Mouse (Mus musculus): ENCODE results near the gene Trak1. TPM values are rescaled to one million over a fixed set of nuclear protein-coding genes. Genes with fewer than 3 reads are reported as not detected.

Gene Trak1
- polyA plus RNA-seq, 1 experiment from 2014 or later, result 16.2 TPM

GRCm38 (mm10) chr9:121469711-121470110 lies 172.4 kb downstream of the Trak1 start:
- Histone ChIP-seq H3K4me2 (replicated peaks; ENCODE audit: low read depth, low read length) (no peak overlapping the region), H3K36me3 (ENCODE audit: insufficient read depth, low read length) (0 out of 2 replicates have a peak, but pooled peaks cover 17% of the 10 kb centered on the region), H3K27me3 (ENCODE audit: insufficient read depth, low read length) (no peaks in the 10 kb centered on the region), H3K27ac (ENCODE audit: low read length) (no peak overlapping the region), H3K9ac (replicated peaks; ENCODE audit: low read length) (no peak overlapping the region), H3K4me3 (ENCODE audit: low read length) (no peak overlapping the region), H3K9me3 (ENCODE audit: low read length) (no peaks in the 10 kb centered on the region), H3K4me1 (ENCODE audit: insufficient read depth, low read length) (no peaks in the 10 kb centered on the region)
- no peak for ATAC-seq (ENCODE audit: low FRiP score, low TSS enrichment)
- WGBS, result 80% methylated on average over 6 of the region's 6 CpGs

GRCm38 (mm10) chr9:121474771-121475170 lies 177.5 kb downstream of the Trak1 start:
- H3K9ac ChIP-seq (replicated peaks; ENCODE audit: low read length), result no peak overlapping the region
- WGBS, result 87% methylated on average over 5 of the region's 5 CpGs

GRCm38 (mm10) chr9:121475488-121476452 lies 178.5 kb downstream of the Trak1 start:
- Histone ChIP-seq H3K9ac (replicated peaks; ENCODE audit: low read length) (no peak overlapping the region), H3K9me3 (ENCODE audit: low read length) (no peaks in the 10 kb centered on the region), H3K36me3 (ENCODE audit: insufficient read depth, low read length) (0 out of 2 replicates have a peak, but pooled peaks cover 10% of the 10 kb centered on the region), H3K4me3 (ENCODE audit: low read length) (no peak overlapping the region), H3K27me3 (ENCODE audit: insufficient read depth, low read length) (no peaks in the 10 kb centered on the region), H3K27ac (ENCODE audit: low read length) (no peak overlapping the region), H3K4me2 (replicated peaks; ENCODE audit: low read depth, low read length) (no peak overlapping the region), H3K4me1 (ENCODE audit: insufficient read depth, low read length) (no peaks in the 10 kb centered on the region)
- 74% methylated on average over 16 of the region's 16 CpGs for WGBS
- ATAC-seq (ENCODE audit: low FRiP score, low TSS enrichment), result no peak

More at GRCm38 (mm10) chr9:121474771-121475170, 177.5 kb downstream of the Trak1 start:
- Histone ChIP-seq H3K27ac (ENCODE audit: low read length) (no peak overlapping the region), H3K4me3 (ENCODE audit: low read length) (no peak overlapping the region), H3K36me3 (ENCODE audit: insufficient read depth, low read length) (0 out of 2 replicates have a peak, but pooled peaks cover 10% of the 10 kb centered on the region), H3K4me2 (replicated peaks; ENCODE audit: low read depth, low read length) (no peak overlapping the region), H3K9me3 (ENCODE audit: low read length) (no peaks in the 10 kb centered on the region), H3K4me1 (ENCODE audit: insufficient read depth, low read length) (no peaks in the 10 kb centered on the region), H3K27me3 (ENCODE audit: insufficient read depth, low read length) (no peaks in the 10 kb centered on the region)
- no peak for ATAC-seq (ENCODE audit: low FRiP score, low TSS enrichment)

- Histone ChIP-seq H3K4me1 (ENCODE audit: insufficient read depth, low read length) (no peaks in the 10 kb centered on the region), H3K27me3 (ENCODE audit: insufficient read depth, low read length) (no peaks in the 10 kb centered on the region), H3K27ac (ENCODE audit: low read length) (no peak overlapping the region), H3K4me2 (replicated peaks; ENCODE audit: low read depth, low read length) (peak overlapping the region; percentile 39), H3K9me3 (ENCODE audit: low read length) (no peaks in the 10 kb centered on the region), H3K36me3 (ENCODE audit: insufficient read depth, low read length) (0 out of 2 replicates have a peak, but pooled peaks cover 10% of the 10 kb centered on the region), H3K4me3 (ENCODE audit: low read length) (peak overlapping the region; percentile 18; the same call in 1 of the 2 replicates), H3K9ac (replicated peaks; ENCODE audit: low read length) (peak overlapping the region; percentile 52)
- 0 out of 2 replicates have a peak, but pooled peaks have one; percentile 32 for ATAC-seq (ENCODE audit: low FRiP score, low TSS enrichment)
- 14% methylated on average over 15 of the region's 15 CpGs for WGBS
Observed at GRCm38 (mm10) chr9:121477305-121477911, 180.1 kb downstream of the Trak1 start.

GRCm38 (mm10) chr9:121479453-121479852 lies 182.2 kb downstream of the Trak1 start:
- no peaks in the 10 kb centered on the region for H3K4me1 ChIP-seq (ENCODE audit: insufficient read depth, low read length)
- no peaks in the 10 kb centered on the region for H3K27me3 ChIP-seq (ENCODE audit: insufficient read depth, low read length)
- H3K4me3 ChIP-seq (ENCODE audit: low read length), result no peak overlapping the region
- H3K9ac ChIP-seq (replicated peaks; ENCODE audit: low read length), result no peak overlapping the region
- WGBS, result 22% methylated on average over 5 of the region's 5 CpGs
- no peaks in the 10 kb centered on the region for H3K9me3 ChIP-seq (ENCODE audit: low read length)
- no peak overlapping the region for H3K4me2 ChIP-seq (replicated peaks; ENCODE audit: low read depth, low read length)
- H3K36me3 ChIP-seq (ENCODE audit: insufficient read depth, low read length), result no peaks in the 10 kb centered on the region
- ATAC-seq (ENCODE audit: low FRiP score, low TSS enrichment), result peak; percentile 67
- no peak overlapping the region for H3K27ac ChIP-seq (ENCODE audit: low read length)

GRCm38 (mm10) chr9:121487216-121487615 lies 189.9 kb downstream of the Trak1 start:
- Histone ChIP-seq H3K4me1 (ENCODE audit: insufficient read depth, low read length) (peaks cover 3% of the 10 kb centered on the region; the same call in 1 of the 2 replicates), H3K36me3 (ENCODE audit: insufficient read depth, low read length) (no peaks in the 10 kb centered on the region), H3K4me3 (ENCODE audit: low read length) (no peak overlapping the region), H3K27ac (ENCODE audit: low read length) (no peak overlapping the region), H3K9ac (replicated peaks; ENCODE audit: low read length) (no peak overlapping the region), H3K4me2 (replicated peaks; ENCODE audit: low read depth, low read length) (no peak overlapping the region), H3K27me3 (ENCODE audit: insufficient read depth, low read length) (0 out of 2 replicates have a peak, but pooled peaks cover 5% of the 10 kb centered on the region), H3K9me3 (ENCODE audit: low read length) (no peaks in the 10 kb centered on the region)
- ATAC-seq (ENCODE audit: low FRiP score, low TSS enrichment), result no peak
- 76% methylated on average over 7 of the region's 7 CpGs for WGBS

- Histone ChIP-seq H3K27me3 (ENCODE audit: insufficient read depth, low read length) (peaks cover 48% of the 10 kb centered on the region), H3K9ac (replicated peaks; ENCODE audit: low read length) (no peak overlapping the region), H3K36me3 (ENCODE audit: insufficient read depth, low read length) (no peaks in the 10 kb centered on the region), H3K4me1 (ENCODE audit: insufficient read depth, low read length) (peaks cover 9% of the 10 kb centered on the region), H3K9me3 (ENCODE audit: low read length) (no peaks in the 10 kb centered on the region), H3K4me2 (replicated peaks; ENCODE audit: low read depth, low read length) (no peak overlapping the region), H3K4me3 (ENCODE audit: low read length) (no peak overlapping the region), H3K27ac (ENCODE audit: low read length) (no peak overlapping the region)
- 65% methylated on average over 11 of the region's 11 CpGs for WGBS
- ATAC-seq (ENCODE audit: low FRiP score, low TSS enrichment), result no peak
Observed at GRCm38 (mm10) chr9:121491592-121492240, 194.4 kb downstream of the Trak1 start.

GRCm38 (mm10) chr9:121494006-121494767 lies 196.9 kb downstream of the Trak1 start:
- 2% methylated on average over 48 of the region's 48 CpGs for WGBS
- Histone ChIP-seq H3K36me3 (ENCODE audit: insufficient read depth, low read length) (no peaks in the 10 kb centered on the region), H3K27me3 (ENCODE audit: insufficient read depth, low read length) (peaks cover 54% of the 10 kb centered on the region), H3K4me3 (ENCODE audit: low read length) (peak overlapping the region; percentile 36), H3K4me1 (ENCODE audit: insufficient read depth, low read length) (peaks cover 9% of the 10 kb centered on the region), H3K27ac (ENCODE audit: low read length) (no peak overlapping the region), H3K4me2 (replicated peaks; ENCODE audit: low read depth, low read length) (peak overlapping the region; percentile 51), H3K9me3 (ENCODE audit: low read length) (no peaks in the 10 kb centered on the region), H3K9ac (replicated peaks; ENCODE audit: low read length) (0 out of 2 replicates have a peak overlapping the region, but pooled peaks have one; percentile 25)
- peak; percentile 53; the same call in 1 of the 2 replicates for ATAC-seq (ENCODE audit: low FRiP score, low TSS enrichment)

GRCm38 (mm10) chr9:121495529-121495928 lies 198.2 kb downstream of the Trak1 start, which contains the start of gene Cck:
Cck (minus strand) TSS chr9:121495694.
- Histone ChIP-seq H3K36me3 (ENCODE audit: insufficient read depth, low read length) (no peaks in the 10 kb centered on the region), H3K9ac (replicated peaks; ENCODE audit: low read length) (no peak within 1 kb of the TSS), H3K27ac (ENCODE audit: low read length) (no peak within 1 kb of the TSS), H3K9me3 (ENCODE audit: low read length) (no peaks in the 10 kb centered on the region), H3K27me3 (ENCODE audit: insufficient read depth, low read length) (peaks cover 54% of the 10 kb centered on the region), H3K4me2 (replicated peaks; ENCODE audit: low read depth, low read length) (peak within 1 kb of the TSS; percentile 51), H3K4me1 (ENCODE audit: insufficient read depth, low read length) (peaks cover 9% of the 10 kb centered on the region), H3K4me3 (ENCODE audit: low read length) (peak within 1 kb of the TSS; percentile 36)
- ATAC-seq (ENCODE audit: low FRiP score, low TSS enrichment), result peak; percentile 80; the same call in 1 of the 2 replicates
- 4% methylated on average over 12 of the region's 12 CpGs for WGBS

All from kidney, embryonic 16.5 days (tissue).